Mouse (Mus musculus) ES-Bruce4 (cell line): ENCODE data around the gene Tspan17. TPM values are rescaled to one million over a fixed set of nuclear protein-coding genes. Genes with fewer than 3 reads are reported as not detected.

Source experiments
- H3K27ac ChIP-seq: 2 replicates; pipeline ENCODE4 v1.5.1; 2012; ENCODE audit warnings: low read length, inconsistent platforms; ENCODE audit not compliant: insufficient read depth
- H3K27me3 ChIP-seq: 2 replicates; pipeline ENCODE4 v1.6.1; 2012; ENCODE audit warnings: mild to moderate bottlenecking, low read length, inconsistent platforms; ENCODE audit not compliant: control insufficient read depth, poor library complexity, insufficient read depth, severe bottlenecking
- H3K36me3 ChIP-seq: 2 replicates; pipeline ENCODE4 v1.6.1; 2012; ENCODE audit warnings: inconsistent platforms, mild to moderate bottlenecking, low read length, moderate library complexity; ENCODE audit not compliant: control insufficient read depth, poor library complexity, insufficient read depth, severe bottlenecking
- H3K4me1 ChIP-seq: one replicate; pipeline ENCODE4 v1.8.1; 2011; ENCODE audit warnings: low read length; ENCODE audit not compliant: control insufficient read depth, insufficient read depth
- H3K4me3 ChIP-seq: 2 replicates; pipeline ENCODE4 v1.5.1; 2011; ENCODE audit warnings: low read depth, mild to moderate bottlenecking, low read length
- H3K9ac ChIP-seq: 2 replicates; pipeline ENCODE4 v1.6.1; 2012; ENCODE audit warnings: low read depth, mild to moderate bottlenecking, inconsistent platforms; ENCODE audit not compliant: poor library complexity, severe bottlenecking
- H3K9me3 ChIP-seq: replicated peaks from 2 replicates; pipeline ENCODE4 v1.6.1; 2012; ENCODE audit warnings: mild to moderate bottlenecking, low read length, inconsistent platforms; ENCODE audit not compliant: control insufficient read depth, poor library complexity, insufficient read depth, severe bottlenecking
- CTCF ChIP-seq: IDR thresholded peaks from one replicate; pipeline ENCODE4 v1.8.1; 2011; ENCODE audit warnings: low read depth, low read length
- EP300 ChIP-seq: IDR thresholded peaks from 2 replicates; pipeline ENCODE4 v1.6.1; 2011; ENCODE audit warnings: low read depth, low read length; ENCODE audit not compliant: insufficient read depth
- POLR2A ChIP-seq: IDR thresholded peaks from one replicate; pipeline ENCODE4 v1.8.1; 2011; ENCODE audit warnings: low read length; ENCODE audit not compliant: insufficient read depth
- polyA plus RNA-seq: library from polyadenylated mRNA; stranded (reverse); fragments of >200 nt; gene quantifications from 2 replicates; pipeline ENCODE4 v1.2.4, GENCODE M21; 2011; ENCODE audit warnings: low read depth; ENCODE audit not compliant: missing spikeins, insufficient read depth, insufficient read length

The Tspan17 gene
- polyA plus RNA-seq, 1 experiment: 12.3 TPM

GRCm38 (mm10) chr13:54756156-54756712 is 32.9 kb upstream of the Tspan17 start:
- Histone ChIP-seq H3K27ac (no peak overlapping the region), H3K4me3 (no peak overlapping the region), H3K4me1 (no peaks in the 10 kb centered on the region), H3K36me3 (no peaks in the 10 kb centered on the region), H3K9me3 (no peaks in the 10 kb centered on the region), H3K27me3 (no peaks in the 10 kb centered on the region), H3K9ac (no peak overlapping the region)
- TF ChIP-seq POLR2A (no peak), CTCF (no peak), EP300 (no peak)

DNA sequence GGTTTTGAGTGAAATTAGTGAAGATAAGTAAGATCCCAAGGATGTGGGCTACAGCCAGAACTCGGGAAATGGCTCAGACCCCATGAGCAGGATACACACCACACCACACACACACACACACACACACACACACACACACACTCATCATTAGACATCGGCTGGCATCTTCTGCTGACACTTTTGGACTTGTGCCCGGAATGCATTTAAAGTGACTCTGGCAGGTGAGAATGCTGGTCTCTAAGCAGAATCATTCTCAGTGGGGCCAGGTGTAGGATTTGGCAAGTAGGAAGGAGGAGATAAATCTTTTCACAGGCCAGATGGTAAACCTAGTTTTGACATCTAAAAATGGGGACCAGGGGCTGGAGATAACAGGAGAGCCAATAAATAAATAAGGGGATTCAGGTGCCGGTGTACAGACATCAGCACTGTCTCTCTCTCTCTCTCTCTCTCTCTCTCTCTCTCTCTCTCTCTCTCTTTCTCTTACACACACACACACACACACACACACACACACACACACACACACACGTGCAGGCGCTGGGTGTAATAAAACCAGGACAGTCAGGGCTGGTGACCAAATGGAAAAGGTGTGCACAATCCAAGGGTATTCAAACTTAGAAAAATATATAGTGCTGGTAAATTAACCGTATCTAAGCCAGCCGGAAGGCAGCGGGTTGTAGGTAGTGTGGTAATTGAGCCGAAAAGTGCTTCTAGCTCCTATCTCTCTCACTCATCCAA is 31.9 kb upstream of the Tspan17 start:
- Histone ChIP-seq H3K27ac (no peak overlapping the region), H3K9ac (peak overlapping the region; percentile 14; the same call in 1 of the 2 replicates), H3K4me3 (peak overlapping the region; percentile 46), H3K4me1 (no peaks in the 10 kb centered on the region), H3K27me3 (no peaks in the 10 kb centered on the region), H3K36me3 (no peaks in the 10 kb centered on the region), H3K9me3 (no peaks in the 10 kb centered on the region)
- no peak for TF ChIP-seq CTCF
- no peak for TF ChIP-seq POLR2A
- no peak for TF ChIP-seq EP300

- Histone ChIP-seq H3K9ac (peak overlapping the region; percentile 14; the same call in 1 of the 2 replicates), H3K4me3 (peak overlapping the region; percentile 46)
Measured at GRCm38 (mm10) chr13:54758045-54758755, 31.0 kb upstream of the Tspan17 start.

GRCm38 (mm10) chr13:54758756-54759470 is 30.3 kb upstream of the Tspan17 start:
- peak overlapping the region; percentile 22 for H3K4me3 ChIP-seq
- no peaks in the 10 kb centered on the region for H3K9me3 ChIP-seq
- H3K27ac ChIP-seq: no peak overlapping the region
- H3K27me3 ChIP-seq: no peaks in the 10 kb centered on the region
- TF ChIP-seq POLR2A: no peak
- no peak for TF ChIP-seq EP300
- no peak for TF ChIP-seq CTCF
- H3K9ac ChIP-seq: no peak overlapping the region
- H3K4me1 ChIP-seq: no peaks in the 10 kb centered on the region
- H3K36me3 ChIP-seq: no peaks in the 10 kb centered on the region

More at GRCm38 (mm10) chr13:54758045-54758755, 31.0 kb upstream of the Tspan17 start:
- TF ChIP-seq POLR2A (no peak), EP300 (0 out of 2 replicates have a peak, but pooled peaks have one; percentile 60), CTCF (peak; percentile 93)
- H3K36me3 ChIP-seq: no peaks in the 10 kb centered on the region
- no peak overlapping the region for H3K27ac ChIP-seq
- H3K4me1 ChIP-seq: no peaks in the 10 kb centered on the region
- no peaks in the 10 kb centered on the region for H3K27me3 ChIP-seq
- H3K9me3 ChIP-seq: no peaks in the 10 kb centered on the region

GRCm38 (mm10) chr13:54759496-54759895 is 29.7 kb upstream of the Tspan17 start:
- Histone ChIP-seq H3K4me1 (no peaks in the 10 kb centered on the region), H3K27me3 (no peaks in the 10 kb centered on the region), H3K36me3 (no peaks in the 10 kb centered on the region), H3K4me3 (no peak overlapping the region), H3K27ac (no peak overlapping the region), H3K9me3 (no peaks in the 10 kb centered on the region), H3K9ac (no peak overlapping the region)
- no peak for TF ChIP-seq POLR2A
- no peak for TF ChIP-seq EP300
- TF ChIP-seq CTCF: no peak
